Mouse (Mus musculus) heart, embryonic 11.5 days (tissue): ENCODE measurements around the gene Dtnbp1. TPM values are rescaled to one million over a fixed set of nuclear protein-coding genes. Genes with fewer than 3 reads are reported as not detected.

Source experiments
- ATAC-seq: fragments of 200-750 bp; cut with Nextera tagmentation; replicated peaks from 2 replicates; pipeline ENCODE4 v1.8.0; 2017; ENCODE audit warnings: moderate library complexity; ENCODE audit not compliant: insufficient number of reproducible peaks, low FRiP score, low TSS enrichment
- H3K27ac ChIP-seq: fragments of 300-500 bp; sonication (generic); 2 replicates; pipeline ENCODE4 v1.5.1; 2014; ENCODE audit warnings: mild to moderate bottlenecking, low read depth, low read length
- H3K27me3 ChIP-seq: fragments of 300-500 bp; sonication (generic); 2 replicates; pipeline ENCODE4 v1.6.1; 2014; ENCODE audit warnings: mild to moderate bottlenecking, low read length, mixed read lengths; ENCODE audit not compliant: control insufficient read depth, insufficient read depth
- H3K36me3 ChIP-seq: fragments of 300-500 bp; sonication (generic); 2 replicates; pipeline ENCODE4 v1.6.1; 2014; ENCODE audit warnings: mild to moderate bottlenecking, low read length, moderate library complexity, mixed read lengths; ENCODE audit not compliant: control insufficient read depth, insufficient read depth
- H3K4me1 ChIP-seq: fragments of 300-500 bp; sonication (generic); 2 replicates; pipeline ENCODE4 v1.6.1; 2014; ENCODE audit warnings: low read length; ENCODE audit not compliant: control insufficient read depth, insufficient read depth
- H3K4me2 ChIP-seq: fragments of 300-500 bp; sonication (generic); 2 replicates; pipeline ENCODE4 v1.6.1; 2014; ENCODE audit warnings: mild to moderate bottlenecking, moderate library complexity
- H3K4me3 ChIP-seq: fragments of 300-500 bp; sonication (generic); 2 replicates; pipeline ENCODE4 v1.5.1; 2014; ENCODE audit warnings: low read depth, low read length
- H3K9ac ChIP-seq: fragments of 300-500 bp; sonication (generic); 2 replicates; pipeline ENCODE4 v1.6.1; 2014; ENCODE audit warnings: mild to moderate bottlenecking, low read depth, low read length, moderate library complexity
- H3K9me3 ChIP-seq: fragments of 300-500 bp; sonication (generic); replicated peaks from 2 replicates; pipeline ENCODE4 v1.6.1; 2016; ENCODE audit warnings: low read length; ENCODE audit not compliant: control insufficient read depth
- WGBS: fragments of 180-500 bp; shearing (Covaris S2); extraction: QIAGEN DNeasy Blood & Tissue Kit; methylation state at CpG from one replicate; pipeline ENCODE4 v1.1.7; 2014; ENCODE audit not compliant: insufficient replicate concordance; 5-methylcytosine and 5-hydroxymethylcytosine counted together
- polyA plus RNA-seq: library from polyadenylated mRNA; unstranded; fragments of >200 nt; fragmentation: Nextera tagmentation; extraction: Ambion mirVana; gene quantifications from 2 replicates; pipeline ENCODE4 v1.2.1, GENCODE M21; 2014

Dtnbp1 gene
- polyA plus RNA-seq, 1 experiment from 2014 or later, result 64.1 TPM

DNA sequence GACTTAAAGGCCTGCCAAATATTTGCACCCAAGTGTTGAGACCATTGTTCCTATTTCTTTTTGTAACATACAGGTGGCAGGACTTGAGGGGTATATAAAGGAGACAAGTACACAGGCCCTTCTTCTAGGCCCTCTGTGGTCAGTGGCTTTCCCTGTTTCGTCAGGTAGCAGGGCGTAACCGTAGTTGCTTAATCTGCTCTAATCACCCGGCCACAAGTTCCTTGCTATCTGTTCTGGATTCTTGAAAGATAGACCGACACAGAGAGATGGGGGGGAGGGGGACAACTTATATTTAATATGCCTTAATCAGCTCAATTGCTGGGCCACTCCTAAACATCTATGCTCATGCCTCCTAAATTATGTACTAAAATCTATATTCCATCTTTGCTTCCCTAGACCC lies 86.6 kb downstream of the Dtnbp1 start:
- Histone ChIP-seq H3K36me3 (peaks cover 46% of the 10 kb centered on the region), H3K4me2 (no peak overlapping the region), H3K9me3 (no peaks in the 10 kb centered on the region), H3K4me3 (no peak overlapping the region), H3K4me1 (peaks cover 5% of the 10 kb centered on the region), H3K9ac (no peak overlapping the region), H3K27ac (no peak overlapping the region), H3K27me3 (no peaks in the 10 kb centered on the region)
- WGBS, result 82% methylated on average over 5 of the region's 5 CpGs
- ATAC-seq, result no peak

DNA sequence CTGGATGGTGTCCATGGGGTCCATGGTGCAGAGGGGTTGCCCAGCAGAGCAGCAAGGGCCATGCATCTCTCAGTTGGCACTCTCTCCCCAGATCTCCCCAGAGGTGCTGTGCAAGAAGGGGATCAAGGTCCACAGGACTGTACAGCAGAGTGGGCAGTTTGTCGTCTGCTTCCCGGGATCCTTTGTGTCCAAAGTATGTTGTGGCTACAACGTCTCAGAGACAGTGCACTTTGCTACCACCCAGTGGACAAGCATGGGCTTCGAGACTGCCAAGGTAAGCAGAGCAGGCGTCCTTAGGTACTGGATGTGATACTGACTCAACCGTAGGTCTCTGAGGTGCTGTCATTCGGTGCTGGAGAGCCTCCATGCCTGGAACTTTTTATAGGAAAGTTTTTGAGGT lies 88.4 kb downstream of the Dtnbp1 start:
- no peaks in the 10 kb centered on the region for H3K27me3 ChIP-seq
- no peaks in the 10 kb centered on the region for H3K9me3 ChIP-seq
- 70% methylated on average over 7 of the region's 7 CpGs for WGBS
- H3K9ac ChIP-seq, result no peak overlapping the region
- H3K4me3 ChIP-seq, result no peak overlapping the region
- H3K36me3 ChIP-seq, result peaks cover 49% of the 10 kb centered on the region
- H3K27ac ChIP-seq, result no peak overlapping the region
- H3K4me2 ChIP-seq, result no peak overlapping the region
- no peak for ATAC-seq
- peaks cover 7% of the 10 kb centered on the region for H3K4me1 ChIP-seq

DNA sequence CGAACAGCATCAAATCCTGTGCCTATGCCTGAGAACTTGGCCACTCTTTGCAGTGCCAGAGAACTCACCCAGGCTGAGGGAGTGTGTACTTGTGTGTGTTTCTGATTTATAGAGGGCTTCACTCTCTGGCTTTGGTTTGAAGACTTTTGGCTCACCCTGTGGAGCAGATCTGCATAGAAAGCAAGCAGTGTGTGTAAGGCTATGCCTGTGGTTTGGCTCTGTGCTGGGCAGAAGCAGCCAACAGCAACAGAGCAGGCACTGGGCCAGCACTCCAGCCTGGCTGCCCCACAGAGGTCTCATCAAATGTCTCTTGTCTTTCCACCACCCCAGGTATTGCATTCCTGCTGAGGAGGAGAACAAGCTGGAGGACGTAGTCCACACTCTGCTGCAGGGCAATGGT lies 89.1 kb downstream of the Dtnbp1 start:
- no peak for ATAC-seq
- Histone ChIP-seq H3K9ac (no peak overlapping the region), H3K4me2 (no peak overlapping the region), H3K9me3 (no peaks in the 10 kb centered on the region), H3K4me3 (no peak overlapping the region), H3K36me3 (peaks cover 48% of the 10 kb centered on the region), H3K4me1 (peaks cover 7% of the 10 kb centered on the region), H3K27me3 (no peaks in the 10 kb centered on the region), H3K27ac (no peak overlapping the region)
- WGBS, result 84% methylated on average over 2 of the region's 2 CpGs

DNA sequence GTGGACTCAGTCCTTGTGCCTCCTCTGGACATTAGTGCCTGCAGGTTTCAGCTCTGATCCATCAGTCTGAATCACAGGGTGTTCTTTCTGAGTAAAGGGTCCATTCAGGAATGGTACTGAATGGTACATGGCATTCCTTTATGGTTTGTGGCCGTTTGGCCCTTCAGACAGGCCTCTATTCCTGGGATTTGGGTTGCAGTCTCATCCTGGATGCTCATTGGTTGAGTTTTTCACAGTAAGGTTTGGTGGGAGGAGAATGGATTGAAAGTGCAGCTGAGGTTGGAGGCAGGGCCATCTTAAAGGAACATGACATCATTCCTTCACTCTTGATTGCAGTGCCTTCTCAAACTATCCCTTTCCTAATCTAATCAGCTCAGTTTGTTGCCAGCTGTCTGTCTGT lies 93.2 kb downstream of the Dtnbp1 start:
- Histone ChIP-seq H3K36me3 (peaks cover 35% of the 10 kb centered on the region), H3K9ac (no peak overlapping the region), H3K27me3 (no peaks in the 10 kb centered on the region), H3K4me2 (no peak overlapping the region), H3K4me3 (no peak overlapping the region), H3K9me3 (no peaks in the 10 kb centered on the region), H3K27ac (no peak overlapping the region; the same call in 1 of the 2 replicates), H3K4me1 (peaks cover 7% of the 10 kb centered on the region)
- ATAC-seq, result no peak
- WGBS, result 30% methylated on average over 1 of the region's 1 CpGs

DNA sequence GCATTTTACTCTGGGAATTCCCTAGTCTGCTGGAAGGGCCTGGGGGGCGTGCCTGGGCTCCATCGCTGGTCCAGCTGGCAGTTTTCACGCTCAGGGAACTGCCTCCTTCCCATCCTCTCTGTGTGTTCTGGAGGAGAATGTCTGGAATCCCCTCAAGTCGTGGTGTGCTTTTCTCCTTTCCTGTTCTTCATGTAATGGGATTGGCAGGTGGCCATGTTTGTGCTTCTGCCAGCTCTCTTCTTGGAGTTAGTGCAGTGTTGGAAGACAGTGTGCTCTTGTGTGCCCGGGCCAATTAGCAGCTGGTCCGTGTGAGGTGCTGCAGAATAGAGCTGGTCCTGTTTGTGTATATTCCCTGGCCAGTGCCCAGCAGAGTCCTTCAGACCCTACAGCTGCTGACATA lies 94.2 kb downstream of the Dtnbp1 start:
- H3K27me3 ChIP-seq, result no peaks in the 10 kb centered on the region
- no peaks in the 10 kb centered on the region for H3K9me3 ChIP-seq
- H3K4me2 ChIP-seq, result no peak overlapping the region
- H3K4me1 ChIP-seq, result peaks cover 7% of the 10 kb centered on the region
- H3K4me3 ChIP-seq, result no peak overlapping the region
- WGBS, result 54% methylated on average over 6 of the region's 6 CpGs
- H3K36me3 ChIP-seq, result peaks cover 28% of the 10 kb centered on the region
- 0 out of 2 replicates have a peak overlapping the region, but pooled peaks have one; percentile 41 for H3K27ac ChIP-seq
- no peak overlapping the region for H3K9ac ChIP-seq
- peak; percentile 35; the same call in 1 of the 2 replicates for ATAC-seq

DNA sequence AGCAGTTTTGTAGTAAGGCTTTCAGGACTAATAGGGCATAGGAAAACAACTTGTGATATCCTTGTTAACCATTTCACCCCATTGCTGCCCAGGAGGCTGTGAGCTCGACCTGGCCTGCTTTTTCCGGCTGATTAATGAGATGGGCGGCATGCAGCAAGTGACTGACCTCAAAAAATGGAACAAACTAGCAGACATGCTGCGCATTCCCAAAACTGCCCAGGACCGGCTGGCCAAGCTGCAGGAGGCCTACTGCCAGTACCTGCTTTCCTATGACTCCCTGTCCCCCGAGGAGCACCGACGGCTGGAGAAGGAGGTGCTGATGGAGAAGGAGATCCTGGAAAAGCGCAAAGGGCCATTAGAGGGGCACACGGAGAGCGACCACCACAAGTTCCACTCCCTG lies 95.8 kb downstream of the Dtnbp1 start:
- H3K4me3 ChIP-seq, result no peak overlapping the region
- no peak overlapping the region for H3K4me2 ChIP-seq
- no peaks in the 10 kb centered on the region for H3K27me3 ChIP-seq
- 81% methylated on average over 11 of the region's 11 CpGs for WGBS
- H3K36me3 ChIP-seq, result peaks cover 27% of the 10 kb centered on the region
- H3K9me3 ChIP-seq, result no peaks in the 10 kb centered on the region
- no peak overlapping the region for H3K9ac ChIP-seq
- peaks cover 7% of the 10 kb centered on the region for H3K4me1 ChIP-seq
- no peak overlapping the region for H3K27ac ChIP-seq
- no peak for ATAC-seq

DNA sequence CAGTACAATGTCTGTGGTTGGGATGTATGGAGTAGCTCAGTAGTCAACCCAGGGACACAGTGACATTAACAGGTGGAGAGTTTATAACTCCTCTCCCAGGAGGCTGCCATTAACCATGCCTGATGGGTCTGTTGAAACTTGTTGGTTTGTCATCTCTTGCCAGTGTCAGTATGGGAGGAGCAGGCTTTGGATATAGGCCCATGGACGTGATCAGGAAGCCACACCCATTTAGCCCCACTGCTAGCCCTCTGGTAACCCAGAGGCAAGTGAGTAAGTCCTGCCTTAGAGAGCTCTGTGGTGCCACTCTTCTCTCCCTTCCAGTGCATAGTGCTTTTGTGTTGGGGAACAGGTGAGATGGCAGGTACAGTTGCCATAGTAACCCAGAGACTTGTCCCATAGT lies 97.7 kb downstream of the Dtnbp1 start:
- H3K27me3 ChIP-seq, result no peaks in the 10 kb centered on the region
- no peaks in the 10 kb centered on the region for H3K9me3 ChIP-seq
- H3K4me1 ChIP-seq, result no peaks in the 10 kb centered on the region; the same call in none of the 2 replicates
- ATAC-seq, result no peak
- peaks cover 21% of the 10 kb centered on the region for H3K36me3 ChIP-seq
- 50% methylated on average over 1 of the region's 1 CpGs for WGBS
- H3K4me3 ChIP-seq, result no peak overlapping the region
- no peak overlapping the region for H3K4me2 ChIP-seq
- H3K27ac ChIP-seq, result no peak overlapping the region
- no peak overlapping the region for H3K9ac ChIP-seq

DNA sequence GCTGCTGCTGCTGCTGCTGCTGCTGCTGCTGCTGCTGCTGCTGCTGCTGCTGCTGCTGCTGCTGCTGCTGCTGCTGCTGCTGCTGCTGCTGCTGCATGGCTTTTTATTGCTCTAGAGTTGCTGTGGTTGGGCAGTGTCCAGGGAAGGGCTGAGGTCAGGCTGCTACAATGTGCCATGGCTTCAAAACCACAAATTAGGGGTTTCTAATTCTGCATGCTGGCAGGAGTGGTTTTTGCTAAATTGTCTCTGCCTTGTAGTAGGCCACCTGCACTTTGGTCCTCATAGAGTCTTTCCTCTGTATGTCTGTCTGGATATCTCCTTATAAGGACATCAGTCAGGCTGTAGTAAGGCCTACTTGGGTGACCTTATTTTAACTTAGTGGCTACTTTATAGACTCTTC lies 98.5 kb downstream of the Dtnbp1 start:
- H3K9ac ChIP-seq, result no peak overlapping the region
- H3K4me3 ChIP-seq, result no peak overlapping the region
- H3K4me2 ChIP-seq, result no peak overlapping the region
- peaks cover 23% of the 10 kb centered on the region for H3K36me3 ChIP-seq
- ATAC-seq, result no peak
- H3K27me3 ChIP-seq, result no peaks in the 10 kb centered on the region
- H3K27ac ChIP-seq, result no peak overlapping the region
- H3K4me1 ChIP-seq, result no peaks in the 10 kb centered on the region; the same call in 1 of the 2 replicates
- H3K9me3 ChIP-seq, result no peaks in the 10 kb centered on the region

DNA sequence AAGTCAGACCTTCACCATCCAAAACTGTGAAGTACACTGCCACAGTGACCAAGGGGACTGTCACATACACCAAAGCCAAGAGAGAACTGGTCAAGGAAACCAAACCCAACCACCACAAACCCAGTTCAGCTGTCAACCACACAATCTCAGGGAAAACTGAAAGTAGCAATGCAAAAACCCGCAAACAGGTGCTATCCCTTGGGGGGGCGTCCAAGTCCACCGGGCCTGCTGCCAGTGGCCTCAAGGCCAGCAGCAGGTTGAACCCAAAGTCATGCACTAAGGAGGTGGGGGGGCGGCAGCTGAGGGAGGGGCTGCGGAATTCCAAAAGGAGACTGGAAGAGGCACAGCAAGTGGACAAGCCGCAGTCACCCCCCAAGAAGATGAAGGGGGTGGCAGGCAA lies 99.6 kb downstream of the Dtnbp1 start:
- H3K4me1 ChIP-seq, result no peaks in the 10 kb centered on the region
- H3K27ac ChIP-seq, result no peak overlapping the region
- H3K4me3 ChIP-seq, result no peak overlapping the region
- no peak for ATAC-seq
- H3K36me3 ChIP-seq, result peaks cover 21% of the 10 kb centered on the region
- no peak overlapping the region for H3K9ac ChIP-seq
- 96% methylated on average over 6 of the region's 6 CpGs for WGBS
- no peaks in the 10 kb centered on the region for H3K9me3 ChIP-seq
- H3K4me2 ChIP-seq, result no peak overlapping the region
- no peaks in the 10 kb centered on the region for H3K27me3 ChIP-seq
